Mouse (Mus musculus) lung, postnatal 0 days (tissue): ENCODE data around the gene Gli3.

ENCODE experiments used
- CTCF ChIP-seq: IDR thresholded peaks from 2 replicates; pipeline ENCODE4 v1.5.1; 2016; ENCODE audit warnings: antibody characterized with exemption, mild to moderate bottlenecking
- EP300 ChIP-seq: IDR thresholded peaks from 2 replicates; pipeline ENCODE4 v1.6.1; 2016; ENCODE audit warnings: antibody characterized with exemption, mild to moderate bottlenecking, control low read depth

DNA sequence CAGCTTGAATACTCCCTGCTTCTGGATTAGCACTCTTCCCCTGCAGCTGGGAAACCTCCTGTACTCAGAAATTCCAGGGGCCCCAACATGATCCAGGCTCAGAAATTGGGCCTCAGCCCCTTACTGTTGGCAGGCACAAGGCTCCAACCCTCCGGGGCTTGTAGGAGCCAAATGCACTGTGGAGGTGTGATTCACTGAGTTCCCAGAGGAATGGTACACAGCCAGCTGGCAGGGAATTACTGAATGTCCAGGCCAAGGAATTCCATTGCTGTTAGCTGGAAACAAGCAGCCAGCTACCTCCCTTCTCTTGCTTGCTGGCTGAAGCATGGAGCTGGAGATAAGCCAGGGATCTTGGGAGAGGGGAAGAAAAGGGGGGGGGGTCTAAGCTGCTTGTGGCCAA, 278.7 kb downstream of the Gli3 start:
- TF ChIP-seq CTCF (no peak), EP300 (no peak)
